Mouse (Mus musculus) adipocyte (in vitro differentiated cells): Measurements from ENCODE around the gene Spata32.
A peak's percentile ranks its signal among the peaks of the same experiment; 100 is the strongest.

Source experiments
- DNase-seq: peaks from one replicate; pipeline ENCODE4 v3.0.0-alpha.2; 2016; ENCODE audit warnings: low spot score

The Spata32 gene

GRCm38 (mm10) chr11:103217790-103218516 is at the start of gene Spata32:
Gene Spata32, minus strand, starts transcription at chr11:103218432.
- no peak for DNase-seq

- DNase-seq: peak; percentile 100
Observed at GRCm38 (mm10) chr11:103267346-103268219, 49.4 kb upstream of the Spata32 start, which contains the start of gene Map3k14. Gene Map3k14, minus strand, starts transcription at chr11:103267472.

- DNase-seq: no peak
Observed at GRCm38 (mm10) chr11:103266729-103267345, 48.6 kb upstream of the Spata32 start.

GRCm38 (mm10) chr11:103265856-103266255 is 47.6 kb upstream of the Spata32 start:
- DNase-seq: no peak

- peak; percentile 26 for DNase-seq
Observed at GRCm38 (mm10) chr11:103265211-103265610, 47.0 kb upstream of the Spata32 start.

- DNase-seq: no peak
Observed at GRCm38 (mm10) chr11:103264427-103265005, 46.3 kb upstream of the Spata32 start.

GRCm38 (mm10) chr11:103263551-103263950 is 45.3 kb upstream of the Spata32 start:
- DNase-seq: no peak

GRCm38 (mm10) chr11:103262412-103263267 is 44.4 kb upstream of the Spata32 start:
- peak; percentile 24 for DNase-seq

GRCm38 (mm10) chr11:103261671-103262411 is 43.6 kb upstream of the Spata32 start:
- DNase-seq: peak; percentile 55

GRCm38 (mm10) chr11:103260515-103261192 is 42.4 kb upstream of the Spata32 start:
- no peak for DNase-seq

GRCm38 (mm10) chr11:103260034-103260433 is 41.8 kb upstream of the Spata32 start:
- no peak for DNase-seq

GRCm38 (mm10) chr11:103257938-103258481 is 39.8 kb upstream of the Spata32 start:
- DNase-seq: peak; percentile 50

GRCm38 (mm10) chr11:103253605-103254004 is 35.4 kb upstream of the Spata32 start:
- DNase-seq: no peak

GRCm38 (mm10) chr11:103252380-103252779 is 34.1 kb upstream of the Spata32 start:
- no peak for DNase-seq

GRCm38 (mm10) chr11:103250324-103250723 is 32.1 kb upstream of the Spata32 start:
- DNase-seq: no peak

GRCm38 (mm10) chr11:103249509-103249908 is 31.3 kb upstream of the Spata32 start:
- no peak for DNase-seq

GRCm38 (mm10) chr11:103248837-103249236 is 30.6 kb upstream of the Spata32 start:
- DNase-seq: no peak

GRCm38 (mm10) chr11:103247504-103248177 is 29.4 kb upstream of the Spata32 start:
- peak; percentile 98 for DNase-seq

GRCm38 (mm10) chr11:103246731-103247290 is 28.6 kb upstream of the Spata32 start:
- no peak for DNase-seq
